Mouse (Mus musculus) cerebellum, postnatal 4 days (tissue): ENCODE measurements around the gene Saysd1.

ENCODE experiments used
- DNase-seq, 2 experiments: peaks; one replicate each; pipeline ENCODE4 v3.0.0; 2022; ENCODE audit warnings: low spot score in 2 of 2, mixed read lengths in 1 of 2

Saysd1 gene

GRCm38 (mm10) chr14:20164438-20164837, 26.1 kb upstream of the Saysd1 start:
- DNase-seq, result no peak

- no peak for DNase-seq
These were observed 24.4 kb upstream of the Saysd1 start for GRCm38 (mm10) chr14:20162686-20163085.

DNA sequence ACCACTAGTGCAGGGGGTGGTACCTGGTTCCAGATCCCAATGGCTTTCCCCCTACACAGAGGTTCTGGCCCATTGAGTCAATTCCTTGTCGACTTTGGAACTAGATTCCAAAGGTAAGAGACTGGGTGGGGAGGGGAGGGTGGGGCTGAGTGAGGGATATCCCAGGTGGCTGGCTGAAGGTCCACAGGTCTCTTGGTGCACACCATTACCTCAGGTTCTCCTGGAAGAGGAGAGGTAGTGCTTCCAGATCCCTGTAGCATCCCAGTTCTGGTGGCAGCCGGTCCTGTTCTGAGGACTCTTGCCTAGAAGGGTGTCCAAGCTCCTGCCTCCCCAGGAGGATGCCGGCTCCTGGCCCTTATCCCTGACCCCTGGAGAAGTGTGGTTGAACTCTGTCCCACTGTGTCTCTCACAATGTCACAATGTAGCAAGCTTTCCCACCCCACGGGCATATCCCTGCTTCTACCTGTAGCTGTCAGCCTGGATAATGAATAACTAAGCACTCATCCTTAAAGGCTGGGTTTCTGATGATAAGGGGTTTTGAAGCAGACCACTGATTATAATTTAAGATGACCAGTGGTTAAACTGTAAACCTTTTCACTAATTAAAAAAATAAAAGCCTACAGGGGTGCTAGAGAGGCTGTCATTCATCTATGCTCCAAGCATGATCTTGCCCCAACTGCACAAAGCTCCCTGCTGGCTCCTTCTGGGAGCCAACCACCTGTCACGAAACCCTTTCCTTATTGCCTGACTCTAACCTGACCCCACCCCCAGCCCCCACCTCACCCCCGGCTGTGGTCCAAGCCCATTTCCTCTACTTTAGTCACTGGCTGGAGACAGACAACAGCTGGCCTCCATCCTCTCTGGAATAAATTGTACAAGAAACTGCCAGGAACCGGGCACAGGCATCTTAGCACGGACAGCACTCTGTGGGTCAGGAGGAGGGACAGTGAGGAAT, 20.7 kb upstream of the Saysd1 start:
- no peak for DNase-seq

DNA sequence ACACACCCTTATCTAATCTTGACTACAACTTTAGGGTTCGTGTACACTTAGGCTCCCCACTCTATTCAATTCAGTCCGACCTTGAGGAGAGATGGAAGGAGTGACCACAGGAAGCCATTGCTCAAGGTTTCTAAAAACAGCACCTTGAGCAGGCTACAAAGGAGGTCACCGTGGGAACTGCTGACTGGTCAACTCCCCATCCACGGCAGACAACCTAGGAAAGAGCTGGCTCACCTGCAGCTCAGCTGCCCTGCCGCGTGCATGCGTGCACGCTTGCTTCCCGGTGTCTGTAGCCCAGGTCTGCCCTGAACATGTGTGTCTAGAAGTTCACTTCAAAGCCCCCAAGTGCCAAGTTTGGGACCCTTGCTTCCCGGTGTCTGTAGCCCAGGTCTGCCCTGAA, 19.3 kb upstream of the Saysd1 start:
- no peak for DNase-seq

GRCm38 (mm10) chr14:20155718-20156117, 17.4 kb upstream of the Saysd1 start:
- DNase-seq, result no peak

GRCm38 (mm10) chr14:20154937-20155336, 16.6 kb upstream of the Saysd1 start:
- no peak for DNase-seq

GRCm38 (mm10) chr14:20154245-20154644, 15.9 kb upstream of the Saysd1 start:
- no peak for DNase-seq

DNA sequence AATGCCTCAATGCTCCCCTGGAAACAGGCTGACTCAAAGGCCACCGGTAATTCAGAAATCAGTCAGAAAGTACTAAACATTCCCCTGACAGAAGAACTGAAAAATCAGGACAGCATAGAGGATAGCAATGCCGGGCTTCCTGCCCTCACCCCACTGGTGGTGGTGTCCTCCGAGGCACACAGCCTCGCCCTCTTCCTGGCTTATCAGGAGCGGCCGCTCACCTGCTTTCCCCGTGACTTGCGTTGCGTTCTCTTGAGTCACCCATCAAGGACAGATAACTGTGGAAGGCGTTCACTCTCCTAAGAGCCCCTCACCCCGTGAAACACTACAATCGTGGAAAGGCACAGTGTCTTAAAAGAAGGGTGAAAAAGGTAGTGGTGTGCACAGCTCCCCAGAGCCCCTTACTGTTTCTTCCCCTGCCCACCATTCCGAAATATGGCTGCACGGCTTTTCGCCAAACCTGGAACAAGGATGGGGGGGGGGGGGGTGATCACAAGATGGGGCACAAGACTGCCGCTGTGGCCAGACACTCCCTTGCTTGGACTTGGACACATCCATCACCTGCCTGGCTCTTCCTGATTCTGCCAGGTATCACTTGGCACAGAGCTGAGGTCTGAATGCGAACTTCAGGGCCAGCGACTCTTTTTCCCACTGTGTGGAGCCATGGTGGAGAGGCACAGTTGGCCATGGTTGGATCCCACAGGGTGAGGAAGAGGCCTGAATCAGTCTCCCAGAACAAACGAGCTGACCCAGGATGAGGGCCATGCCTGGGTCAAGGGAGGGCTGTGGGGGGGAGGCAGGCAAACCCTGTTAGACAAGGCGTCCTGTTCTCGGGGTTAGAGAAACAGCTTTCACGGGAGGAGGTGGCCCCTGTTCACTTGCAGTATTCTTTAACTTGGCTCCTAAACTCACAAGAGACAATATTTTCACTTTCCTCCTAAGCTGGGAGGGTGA, 11.1 kb upstream of the Saysd1 start:
- no peak for DNase-seq

DNA sequence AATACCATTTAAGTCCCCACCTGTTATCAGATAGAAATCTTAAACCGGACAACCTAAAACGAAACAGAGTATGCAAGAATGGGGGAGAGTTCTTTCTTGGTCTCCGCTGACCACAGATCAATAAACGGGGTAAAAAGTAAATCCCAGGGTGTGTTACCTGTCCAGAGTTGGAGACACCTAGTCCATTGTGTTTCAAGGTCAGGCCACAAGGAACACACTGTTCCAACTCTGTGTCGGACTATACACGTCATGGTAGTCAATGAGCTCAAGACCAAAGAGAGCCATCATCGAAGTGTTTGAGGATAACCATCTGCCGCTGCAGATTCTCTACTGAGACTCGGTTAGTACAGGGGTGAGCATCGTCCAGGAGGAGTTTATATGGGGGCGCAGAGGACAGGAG, 10.2 kb upstream of the Saysd1 start:
- DNase-seq, result no peak

- no peak for DNase-seq
These were observed 9.5 kb upstream of the Saysd1 start for GRCm38 (mm10) chr14:20147854-20148253.

- no peak for DNase-seq
These were observed 5.8 kb upstream of the Saysd1 start for GRCm38 (mm10) chr14:20144093-20144492.

- DNase-seq, result no peak
These were observed 3.2 kb downstream of the Saysd1 start for GRCm38 (mm10) chr14:20134965-20135671.

DNA sequence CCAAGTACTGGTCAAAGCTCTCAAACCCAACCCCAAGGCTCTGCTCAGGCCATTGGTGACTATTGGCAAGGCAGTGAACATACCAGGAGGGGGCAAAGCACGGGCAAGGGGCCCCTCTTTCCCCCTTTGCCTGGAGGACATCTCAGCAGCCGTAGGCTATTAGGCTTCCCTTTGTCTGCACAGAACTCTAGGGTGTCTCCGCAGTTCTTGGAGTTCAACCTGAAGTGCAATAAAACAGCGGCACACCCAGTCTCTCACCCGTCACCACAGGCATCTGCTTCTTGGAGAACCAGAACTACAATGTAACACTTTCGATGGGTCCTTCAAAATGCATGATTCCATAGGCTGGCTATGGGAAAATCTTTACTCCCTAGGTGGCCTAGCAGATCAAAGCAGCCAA, 10.2 kb downstream of the Saysd1 start:
- no peak for DNase-seq

DNA sequence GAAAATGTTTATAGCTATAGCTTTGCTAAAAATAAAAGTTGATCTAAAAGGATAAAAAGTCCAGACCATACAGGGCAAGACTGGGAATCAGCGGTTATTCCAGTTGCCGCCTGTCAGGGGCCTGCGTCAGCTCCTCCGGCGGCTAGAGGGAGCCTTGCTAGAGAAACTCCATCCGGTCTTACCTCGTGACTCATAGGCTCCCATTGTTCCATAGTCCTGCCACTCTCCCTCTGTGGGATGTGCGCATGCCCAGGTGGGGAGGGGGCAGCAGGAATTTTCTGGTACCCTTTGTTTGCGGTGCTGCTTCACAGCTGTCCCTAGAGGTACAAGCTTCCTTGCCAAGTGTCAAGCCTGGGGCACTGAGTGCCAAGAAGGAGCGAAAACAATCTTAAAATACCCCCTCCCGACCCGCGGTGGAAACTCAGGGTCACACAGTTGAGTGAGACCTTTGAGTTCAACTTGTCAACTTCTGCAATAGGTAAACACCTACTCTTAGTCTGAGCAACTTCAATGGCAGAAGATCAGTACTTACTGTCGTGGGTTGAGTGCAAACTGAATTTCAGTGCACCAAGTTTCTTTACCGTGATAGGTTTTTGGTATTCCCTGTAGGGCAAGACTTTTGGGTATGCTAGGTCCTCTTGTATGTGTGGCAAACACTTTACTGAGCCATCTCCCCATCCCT, 10.8 kb downstream of the Saysd1 start:
- DNase-seq, result no peak

DNA sequence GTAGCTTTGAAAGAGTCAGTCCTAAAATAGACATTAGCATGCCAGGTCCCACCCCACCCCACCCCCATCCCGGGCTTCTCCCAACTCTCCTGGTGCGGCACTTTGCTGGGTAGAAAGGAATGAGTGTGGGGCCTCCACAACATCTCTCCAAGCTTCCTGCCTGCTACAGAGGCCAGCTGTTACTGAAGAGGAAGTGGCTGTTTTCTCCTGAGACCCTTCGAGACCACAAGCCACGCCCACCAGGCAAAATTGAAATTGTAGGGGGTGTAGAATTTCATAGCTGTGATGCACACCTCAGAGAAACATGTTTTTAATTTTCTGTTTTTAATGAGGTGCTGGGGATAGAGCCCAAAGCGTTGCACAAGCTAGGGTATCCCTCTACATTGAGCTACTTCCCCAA, 17.5 kb downstream of the Saysd1 start:
- no peak for DNase-seq

DNA sequence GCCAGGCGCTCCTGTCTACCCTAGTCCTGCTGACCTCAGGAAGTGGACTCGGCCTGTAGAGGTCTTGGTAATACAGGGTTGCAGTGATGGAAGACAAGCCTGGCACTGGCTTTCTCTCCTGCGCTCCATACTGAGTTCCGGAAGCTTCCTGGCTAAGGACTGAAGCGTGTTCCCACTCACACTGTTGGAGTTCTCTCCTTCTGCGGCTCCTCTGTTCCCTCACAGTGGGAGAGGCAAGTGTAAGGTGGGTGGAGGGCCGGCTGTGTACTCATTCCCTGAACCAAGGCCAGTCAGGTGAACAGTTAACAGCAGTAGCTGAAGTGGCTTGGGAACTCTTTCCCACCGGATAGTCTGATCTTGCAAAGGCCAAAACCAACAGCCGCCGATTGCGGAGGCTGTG, 18.3 kb downstream of the Saysd1 start:
- DNase-seq, result no peak

DNA sequence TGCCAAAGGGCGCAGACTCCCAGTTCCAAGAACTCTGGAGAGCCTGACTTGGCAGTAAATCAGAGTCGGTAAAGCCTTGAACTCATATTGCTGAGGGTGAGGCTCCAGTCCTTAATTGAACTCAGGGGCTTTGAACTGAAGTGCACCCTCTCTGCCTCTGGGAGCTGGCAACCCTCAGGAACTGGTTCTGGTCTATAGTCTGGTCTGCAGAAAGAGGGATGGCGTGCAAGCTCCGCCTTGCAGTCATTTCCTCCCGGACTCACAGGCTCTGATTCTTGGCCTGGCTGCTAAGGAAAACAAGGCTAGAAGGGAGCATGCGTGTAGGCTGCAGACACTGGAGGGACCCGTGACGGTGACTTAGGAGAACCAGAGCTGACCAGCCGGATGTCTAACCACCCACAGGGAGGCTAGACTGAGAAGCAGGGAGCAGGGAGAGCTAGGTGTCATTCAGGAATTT, 22.2 kb downstream of the Saysd1 start:
- no peak for DNase-seq

GRCm38 (mm10) chr14:20114951-20115350, 23.4 kb downstream of the Saysd1 start:
- no peak for DNase-seq

DNA sequence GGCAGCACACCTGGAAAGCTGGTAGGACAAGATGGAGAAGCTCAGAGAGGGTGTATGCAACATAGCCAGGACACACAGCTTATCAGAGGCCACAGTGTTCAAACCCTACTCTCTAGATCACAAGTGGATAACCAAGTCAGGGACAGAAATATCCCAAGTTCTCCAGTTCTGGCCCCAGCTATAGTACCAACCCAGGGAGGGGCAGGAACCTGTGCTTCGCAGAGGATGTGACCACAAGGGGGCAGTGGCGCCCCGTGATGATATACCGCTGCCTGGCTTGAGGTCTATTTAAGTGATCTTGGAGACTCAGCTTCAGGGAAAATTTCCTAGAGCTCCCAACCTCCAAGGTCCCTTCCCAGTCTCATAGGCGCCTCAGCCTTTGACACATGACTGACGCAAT, 24.4 kb downstream of the Saysd1 start:
- DNase-seq, result peak; percentile 84 to 87

- DNase-seq, result no peak
These were observed 25.0 kb downstream of the Saysd1 start for GRCm38 (mm10) chr14:20113189-20113961.
